Mouse (Mus musculus): ENCODE results near the gene Abca3.

- TF ChIP-seq POLR2A (IDR thresholded peaks at IDR 0.05; ENCODE audit: control insufficient read depth, low read depth, low read length) = no peak
- TF ChIP-seq CTCF (IDR thresholded peaks at IDR 0.05; ENCODE audit: control insufficient read depth, insufficient read depth, insufficient replicate concordance, low read depth, low read length) = no peak
These were observed 832 bp downstream of the Abca3 start for GRCm38 (mm10) chr17:24352370-24353194.

Measured in testis, adult 2 months (tissue).